Mouse (Mus musculus): ENCODE measurements around the gene Erp29.

The Erp29 gene

DNA sequence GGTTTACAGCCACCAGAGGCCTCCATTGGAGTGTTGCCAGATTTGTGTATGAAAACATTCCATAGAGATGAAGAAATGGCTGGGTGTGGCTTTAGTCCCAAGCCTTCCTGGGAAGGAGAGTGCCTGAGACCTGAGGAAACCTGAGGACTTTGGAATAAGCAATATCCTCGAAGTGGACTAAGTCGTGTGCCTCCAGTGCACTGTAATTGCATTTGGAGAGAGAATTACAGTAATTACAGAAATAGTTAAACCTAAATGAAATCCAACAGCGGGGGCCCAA, 2.1 kb upstream of the Erp29 start:
- CTCF ChIA-PET: interaction anchor here in 1 of 4 experiments (1.1 kb wide), 1 partner anchor 151 kb away, joined by 3 read pairs; no protein-coding TSS in a partner anchor
- POLR2A ChIA-PET: interaction anchor here in 2 of 4 experiments (0.6 to 6.1 kb wide), 6 partner anchors 8 to 186 kb away, joined by 3 to 46 read pairs (median 5); no protein-coding TSS in a partner anchor

DNA sequence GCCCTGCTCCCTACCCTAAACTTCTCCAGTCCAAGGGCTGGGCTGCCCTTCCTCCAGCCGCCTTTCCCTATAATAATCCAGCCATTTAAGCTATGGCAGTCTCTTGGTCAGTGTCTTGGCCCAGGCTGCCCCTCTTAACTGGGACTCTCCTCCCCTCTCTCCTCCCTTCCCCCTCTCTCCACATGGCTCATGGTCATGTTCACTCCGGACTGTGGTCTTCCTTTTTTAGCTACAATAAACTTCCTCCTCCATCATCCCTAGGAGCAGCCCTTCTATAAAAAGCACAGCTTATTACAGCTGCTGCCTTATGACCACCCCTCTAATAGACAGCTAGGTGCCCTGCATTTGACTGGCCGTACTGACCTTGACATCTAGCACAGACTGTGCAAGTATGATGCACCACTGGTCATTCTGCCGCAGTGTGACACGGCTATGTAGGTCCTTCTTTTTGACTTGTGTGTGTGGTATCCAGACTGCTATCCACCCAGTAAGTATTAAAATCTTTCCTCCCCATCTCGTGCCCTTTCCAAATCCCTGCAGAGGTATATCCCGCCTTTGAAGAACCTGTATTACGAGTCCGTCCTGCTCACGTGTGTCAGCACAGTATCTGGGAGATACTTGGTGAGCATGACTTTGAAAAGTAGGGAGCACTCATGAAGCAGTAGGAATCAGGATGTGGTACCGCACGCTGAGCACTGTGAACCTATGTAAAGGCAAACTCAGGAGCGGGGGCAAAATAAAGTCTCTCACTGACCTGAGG, 1.6 kb upstream of the Erp29 start:
- ChIA-PET CTCF (interaction anchor here in 1 of 4 experiments (1.1 to 2.0 kb wide), 2 partner anchors 24 to 152 kb away, joined by 3 to 4 read pairs; no protein-coding TSS in a partner anchor), POLR2A (interaction anchor here in 2 of 4 experiments (0.7 to 6.1 kb wide), 19 partner anchors 8 to 250 kb away, joined by 3 to 46 read pairs (median 4); partner anchors contain the start of genes Naa25 (in 1 of the 2) and Rpl6 (in 1 of the 2))

DNA sequence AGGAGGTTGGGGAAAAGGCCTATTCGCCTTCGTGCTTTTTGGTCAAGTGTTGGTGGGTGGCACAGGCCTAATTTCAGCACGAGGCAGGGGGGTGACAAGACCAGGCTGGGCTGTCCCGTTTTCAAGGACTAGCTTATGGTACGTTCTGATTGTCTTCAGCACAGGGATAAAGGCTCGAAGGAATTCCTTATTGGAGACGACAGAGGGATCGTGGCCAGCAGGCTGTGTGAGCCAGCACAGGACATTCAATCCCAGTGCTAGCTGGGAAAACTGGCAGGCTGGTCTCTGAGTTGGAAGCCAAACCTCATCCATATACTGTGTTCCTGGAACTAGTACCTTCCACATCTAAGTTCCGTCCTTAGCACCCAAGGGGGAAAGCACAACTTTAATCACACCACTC, 600 bp upstream of the Erp29 start:
- ChIA-PET POLR2A (interaction anchor here in 3 of 4 experiments (0.7 to 6.1 kb wide), 28 partner anchors 9 to 436 kb away, joined by 3 to 46 read pairs (median 4); partner anchors contain the start of genes Adam1b (in 1 of the 3) and Rpl6 (in 1 of the 3)), CTCF (interaction anchor here (0.6 to 2.0 kb wide), 6 partner anchors 10 to 691 kb away, joined by 3 to 4 read pairs (median 3); no protein-coding TSS in a partner anchor)

DNA sequence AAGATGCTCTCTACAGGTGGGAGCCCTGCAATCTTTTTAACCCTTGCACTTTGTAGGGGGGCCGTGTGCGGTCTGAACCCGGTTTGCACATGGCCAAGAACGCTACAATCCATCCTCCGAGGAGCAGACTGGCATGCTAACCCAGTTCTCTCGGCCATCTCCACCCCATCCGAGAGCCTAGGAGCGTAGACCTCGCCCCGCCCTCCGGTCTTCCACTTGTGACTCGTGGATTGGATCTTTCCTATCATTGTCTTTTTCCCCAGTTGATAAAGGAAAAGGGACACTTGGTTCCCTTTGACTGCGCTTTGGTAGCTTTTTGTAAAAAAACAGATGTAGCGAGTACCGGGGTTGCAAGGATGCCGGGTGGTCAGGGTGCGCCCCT, 671 bp downstream of the Erp29 start, which contains the start of gene Tmem116:
Tmem116 (plus strand) TSS at position 250 of the 382 bp plus-strand sequence.
- ChIA-PET CTCF (interaction anchor here in 2 of 4 experiments (1.5 to 2.0 kb wide), 2 partner anchors 26 to 154 kb away, joined by 3 to 4 read pairs; no protein-coding TSS in a partner anchor), POLR2A (interaction anchor here in 3 of 4 experiments (0.6 to 6.1 kb wide), 23 partner anchors 8 to 1235 kb away, joined by 3 to 46 read pairs (median 5); partner anchors contain the start of gene Naa25 (in 2 of the 3))

DNA sequence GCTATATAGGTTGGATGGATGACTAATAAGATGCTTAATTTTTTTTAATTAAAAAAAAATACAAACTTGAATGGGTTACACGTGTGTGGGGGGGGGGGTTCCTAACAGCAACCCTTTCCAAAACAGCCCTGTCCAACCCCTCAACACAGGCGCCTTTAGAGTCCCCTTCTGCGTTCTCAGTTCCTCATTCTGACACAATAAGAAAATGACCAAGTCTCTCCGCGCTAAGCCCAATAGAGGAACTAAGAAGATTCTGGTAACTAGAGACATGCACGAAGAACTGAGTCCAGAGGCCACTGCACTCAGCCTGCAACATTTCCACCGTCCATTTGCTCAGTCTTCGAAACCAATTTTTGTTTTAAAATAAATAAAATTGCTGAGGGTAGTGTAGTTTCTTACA, 1.1 kb downstream of the Erp29 start:
- ChIA-PET POLR2A (interaction anchor here in 3 of 4 experiments (0.6 to 35.4 kb wide), 13 partner anchors 10 to 1235 kb away, joined by 3 to 681 read pairs (median 7); partner anchors contain the start of genes Adam1b (in 1 of the 3) and Naa25 (in 1 of the 3)), CTCF (interaction anchor here in 3 of 4 experiments (0.6 to 1.2 kb wide), 7 partner anchors 12 to 82 kb away, joined by 3 to 5 read pairs (median 4); no protein-coding TSS in a partner anchor)

DNA sequence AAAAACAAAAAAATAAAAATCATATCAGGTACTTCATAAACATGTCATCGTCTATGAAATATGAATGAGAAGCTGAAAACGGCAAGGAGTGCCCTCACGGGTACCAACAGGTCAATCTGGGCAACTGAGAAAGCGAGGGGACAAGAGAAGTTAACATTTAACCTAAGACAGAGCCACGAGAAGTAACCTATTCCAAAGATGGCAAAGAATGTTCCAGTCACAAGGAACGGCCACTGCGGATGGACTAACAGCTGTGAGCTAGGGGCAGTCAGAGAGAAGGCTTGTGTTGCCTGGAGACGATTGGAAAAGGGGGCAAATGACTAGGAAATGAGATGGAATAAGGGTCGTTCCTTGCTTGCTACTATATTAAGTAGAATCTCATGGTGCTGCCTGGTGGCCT, 1.8 kb downstream of the Erp29 start:
- ChIA-PET CTCF (interaction anchor here (0.6 to 1.2 kb wide), 9 partner anchors 13 to 168 kb away, joined by 3 to 5 read pairs (median 4); no protein-coding TSS in a partner anchor), POLR2A (interaction anchor here in 3 of 4 experiments (0.7 to 35.4 kb wide), 6 partner anchors 22 to 487 kb away, joined by 3 to 681 read pairs (median 3); partner anchors contain the start of genes Adam1b (in 1 of the 3) and Naa25 (in 1 of the 3))

DNA sequence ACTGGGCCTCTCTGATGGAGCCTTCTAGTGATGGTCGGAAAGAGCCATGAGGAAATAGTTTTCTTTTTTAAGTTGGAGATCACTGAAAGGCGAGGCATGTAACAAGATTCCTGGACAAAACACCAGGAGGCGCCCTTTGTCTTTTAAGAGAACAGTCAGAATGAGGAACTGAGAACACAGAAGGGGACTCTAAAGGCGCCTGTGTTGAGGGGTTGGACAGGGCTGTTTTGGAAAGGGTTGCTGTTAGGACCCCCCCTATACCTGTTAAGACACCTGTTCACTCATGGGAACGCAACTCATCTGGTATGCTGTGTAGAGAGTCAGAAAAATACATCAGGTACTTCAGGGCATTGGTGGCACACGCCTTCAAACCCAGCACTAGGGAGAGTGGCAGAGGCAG, 2.3 kb downstream of the Erp29 start:
- POLR2A ChIA-PET: interaction anchor here in 2 of 4 experiments (0.7 to 35.4 kb wide), 6 partner anchors 19 to 488 kb away, joined by 3 to 681 read pairs (median 3); partner anchors contain the start of genes Adam1b (in 1 of the 2) and Naa25 (in 1 of the 2)

DNA sequence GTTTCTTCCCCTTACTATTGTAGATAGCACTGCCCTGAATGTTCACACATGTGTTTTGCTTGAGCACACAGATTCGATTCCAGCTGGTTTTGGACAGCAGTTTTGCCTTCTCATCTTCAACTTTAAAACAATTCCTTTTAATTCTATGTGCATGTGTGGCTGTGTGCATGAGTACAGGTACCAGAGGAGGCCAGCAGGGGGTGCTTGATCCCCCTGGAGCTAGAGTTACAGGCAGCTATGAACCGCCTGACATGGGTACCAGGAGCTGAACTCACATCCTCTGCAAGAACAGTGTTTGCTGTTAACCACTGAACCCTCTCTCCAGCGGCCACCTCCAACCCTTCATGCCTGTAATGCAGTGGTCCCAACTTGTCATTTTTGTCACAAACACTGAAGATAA, 3.9 kb downstream of the Erp29 start:
- POLR2A ChIA-PET: interaction anchor here in 3 of 4 experiments (0.5 to 35.4 kb wide), 22 partner anchors 8 to 240 kb away, joined by 3 to 681 read pairs (median 4); partner anchors contain the start of gene Naa25 (in 2 of the 3)

More for the DNA sequence above, 2.3 kb downstream of the Erp29 start:
- CTCF ChIA-PET: interaction anchor here in 3 of 4 experiments (0.7 to 2.1 kb wide), 4 partner anchors 13 to 108 kb away, joined by 3 to 11 read pairs (median 4); no protein-coding TSS in a partner anchor

DNA sequence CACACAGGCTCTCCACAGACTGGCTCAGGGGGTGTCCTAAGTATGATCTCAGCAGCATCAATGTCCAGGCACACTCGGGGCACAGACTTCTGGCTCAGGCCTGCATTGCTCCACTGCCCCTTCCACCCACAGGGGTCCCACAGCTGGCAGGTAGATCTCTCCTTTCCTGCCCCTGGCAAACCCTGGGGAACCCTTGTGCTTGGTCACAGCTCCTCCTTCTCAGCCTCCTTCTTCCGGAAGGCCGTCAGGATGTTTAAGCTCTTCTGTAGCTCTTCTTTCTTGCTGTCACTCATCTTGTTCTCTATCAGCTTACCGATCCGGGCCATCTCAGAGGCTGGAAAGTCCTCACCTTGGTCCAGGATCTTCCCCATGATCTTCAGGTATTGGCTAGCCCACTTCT, 7.4 kb downstream of the Erp29 start:
- ChIA-PET CTCF (interaction anchor here in 3 of 4 experiments (0.7 to 4.0 kb wide), 4 partner anchors 27 to 216 kb away, joined by 3 to 34 read pairs (median 8); no protein-coding TSS in a partner anchor), POLR2A (interaction anchor here in 3 of 4 experiments (0.5 to 35.4 kb wide), 13 partner anchors 9 to 893 kb away, joined by 3 to 681 read pairs (median 4); partner anchors contain the start of genes Hectd4 (in 1 of the 3) and Naa25 (in 1 of the 3))

More for the DNA sequence above, 3.9 kb downstream of the Erp29 start:
- CTCF ChIA-PET: interaction anchor here (0.5 to 4.0 kb wide), 25 partner anchors 10 to 1258 kb away, joined by 3 to 34 read pairs (median 4); partner anchors contain the start of genes Adam1b (in 1 of the 4) and Trafd1 (in 1 of the 4)

DNA sequence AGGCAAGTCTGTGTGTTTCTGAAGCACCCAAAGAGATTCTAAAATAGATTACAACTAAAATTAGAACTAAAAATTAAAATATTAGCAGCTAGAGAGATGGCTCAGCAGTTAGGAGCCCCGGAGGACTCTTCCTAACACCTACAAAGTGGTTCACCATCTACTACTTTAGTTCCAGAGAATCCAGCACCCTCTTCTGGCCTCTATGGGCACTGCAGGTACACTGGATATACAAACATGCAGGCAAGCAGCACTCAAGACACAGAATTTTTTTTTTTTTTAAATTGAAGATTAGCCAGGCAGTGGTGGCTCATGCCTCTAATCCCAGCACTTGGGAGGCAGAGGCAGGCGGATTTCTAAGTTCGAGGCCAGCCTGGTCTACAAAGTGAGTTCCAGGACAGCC, 8.8 kb downstream of the Erp29 start:
- ChIA-PET POLR2A (interaction anchor here (0.6 to 35.4 kb wide), 12 partner anchors 9 to 189 kb away, joined by 3 to 681 read pairs (median 4); partner anchors contain the start of genes Adam1b (in 1 of the 4), Erp29 (in 1 of the 4) and Naa25 (in 1 of the 4)), CTCF (interaction anchor here in 2 of 4 experiments (0.7 to 1.8 kb wide), 5 partner anchors 9 to 618 kb away, joined by 3 to 5 read pairs (median 3); partner anchors contain the start of genes Erp29 (in 1 of the 2) and Naa25 (in 1 of the 2))

DNA sequence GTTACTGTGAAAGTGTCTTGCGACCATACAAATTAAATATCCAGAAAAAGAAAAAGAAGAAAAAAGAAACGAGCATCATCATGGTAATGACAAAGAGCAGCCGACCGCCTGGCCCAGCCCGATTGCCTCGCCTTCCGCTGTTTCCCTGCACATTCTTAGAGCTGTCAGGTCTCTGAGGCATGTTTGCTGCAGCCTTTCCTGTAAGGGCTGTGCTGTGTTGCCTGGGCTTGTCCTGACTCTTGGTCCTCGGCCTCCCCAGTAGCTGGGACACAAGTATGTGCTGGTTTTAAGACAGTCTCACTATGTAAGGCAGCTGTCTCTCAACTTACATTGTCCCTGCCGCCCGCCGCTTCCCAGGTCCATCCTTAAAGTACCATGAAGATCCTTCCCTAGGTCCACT, 13.6 kb downstream of the Erp29 start:
- CTCF ChIA-PET: interaction anchor here in 3 of 4 experiments (0.7 to 3.1 kb wide), 7 partner anchors 9 to 206 kb away, joined by 3 to 12 read pairs (median 4); no protein-coding TSS in a partner anchor
- POLR2A ChIA-PET: interaction anchor here (0.5 to 35.4 kb wide), 28 partner anchors 7 to 238 kb away, joined by 3 to 681 read pairs (median 4); partner anchors contain the start of genes Naa25 (in 3 of the 4), Tmem116 (in 3 of the 4) and Erp29 (in 2 of the 4)

DNA sequence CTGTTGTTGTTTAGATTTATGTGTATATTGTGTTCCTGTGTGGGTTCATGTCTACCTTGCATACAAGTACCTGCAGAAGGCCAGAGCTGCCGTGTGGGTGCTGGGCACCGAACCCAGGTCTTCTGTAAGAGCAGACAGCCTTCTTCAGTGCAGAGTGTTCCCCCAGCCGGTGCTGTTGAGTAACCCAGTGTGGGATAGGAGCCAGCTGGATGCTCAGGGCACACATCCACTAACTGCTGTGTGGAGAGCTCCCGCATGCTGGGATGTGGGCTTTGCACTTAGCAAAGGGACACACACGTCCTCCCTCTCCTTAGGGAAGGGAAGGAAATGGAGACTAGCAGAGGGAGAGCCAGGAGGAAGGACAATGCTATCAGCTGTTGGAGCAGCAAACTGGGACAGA, 14.2 kb downstream of the Erp29 start:
- POLR2A ChIA-PET: interaction anchor here (0.5 to 35.4 kb wide), 22 partner anchors 8 to 234 kb away, joined by 3 to 681 read pairs (median 4); partner anchors contain the start of genes Erp29 (in 2 of the 4), Naa25 (in 2 of the 4), Tmem116 (in 2 of the 4) and Rpl6 (in 1 of the 4)
- CTCF ChIA-PET: interaction anchor here in 3 of 4 experiments (0.6 to 3.1 kb wide), 6 partner anchors 10 to 396 kb away, joined by 3 to 12 read pairs (median 4); no protein-coding TSS in a partner anchor

DNA sequence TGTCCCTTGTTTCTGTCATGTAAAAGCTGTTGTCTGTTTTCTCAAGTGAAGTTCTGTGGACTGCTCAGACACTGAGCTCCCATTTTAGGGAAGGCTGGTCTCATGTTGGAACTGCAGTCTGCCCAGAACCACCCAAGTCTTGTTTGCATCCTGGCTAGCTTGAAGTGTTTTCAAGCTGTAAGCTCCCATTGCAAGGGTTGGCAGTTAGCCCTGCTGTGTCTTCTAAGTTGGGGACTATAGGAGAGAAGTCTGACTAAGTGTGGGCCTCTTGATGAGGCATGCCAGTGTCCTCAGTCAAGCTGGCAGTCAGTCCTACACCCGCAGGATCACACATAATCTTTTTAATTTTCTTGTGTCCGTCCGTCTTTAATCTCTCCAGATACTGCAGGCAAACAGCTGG, 23.4 kb downstream of the Erp29 start:
- POLR2A ChIA-PET: interaction anchor here in 3 of 4 experiments (0.6 to 35.4 kb wide), 6 partner anchors 10 to 926 kb away, joined by 3 to 681 read pairs (median 10); partner anchors contain the start of gene Naa25 (in 1 of the 3)
- CTCF ChIA-PET: no interaction called here

DNA sequence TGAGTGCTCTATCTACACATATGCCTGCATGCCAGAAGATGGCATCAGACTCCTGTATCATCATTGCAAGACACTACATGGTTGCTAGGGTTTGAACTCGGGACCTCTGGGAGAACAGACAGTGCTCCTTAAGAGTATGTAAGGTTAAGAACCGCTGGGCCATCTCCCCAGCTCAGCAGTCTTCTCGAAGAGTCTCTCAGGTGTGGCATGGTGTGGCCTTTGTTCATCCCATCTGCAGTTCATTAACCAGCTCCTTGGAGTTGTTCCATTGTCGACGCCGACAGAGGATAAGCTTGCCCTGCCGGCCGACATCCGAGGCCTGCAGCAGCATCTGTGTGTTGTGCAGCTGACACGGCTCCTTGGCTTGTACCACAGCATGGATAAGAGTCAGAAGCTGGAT, 29.0 kb downstream of the Erp29 start:
- ChIA-PET POLR2A (interaction anchor here (0.6 to 35.4 kb wide), 16 partner anchors 8 to 338 kb away, joined by 3 to 681 read pairs (median 4); partner anchors contain the start of gene Naa25 (in 2 of the 4)), CTCF (interaction anchor here in 2 of 4 experiments (0.6 to 0.7 kb wide), 3 partner anchors 9 to 17 kb away, joined by 3 read pairs; no protein-coding TSS in a partner anchor)

DNA sequence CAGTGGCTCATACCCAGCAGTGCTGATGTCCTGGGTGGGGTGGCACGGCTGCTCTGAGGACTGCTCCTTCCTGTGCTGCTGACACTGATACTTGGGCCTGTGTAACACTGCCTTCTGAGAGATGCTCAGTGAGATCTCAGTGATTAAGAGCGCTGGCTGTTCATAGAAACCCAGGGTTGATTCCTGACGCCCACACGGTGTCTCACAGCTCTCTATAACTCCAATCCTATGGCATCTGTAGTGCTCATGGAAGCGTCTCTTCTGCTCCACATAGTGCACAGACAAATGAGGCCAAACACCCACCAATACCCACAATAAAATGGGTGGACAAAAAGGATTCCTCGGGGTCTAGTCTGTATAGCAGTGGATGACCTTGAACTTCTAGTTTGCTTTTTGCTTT, 29.5 kb downstream of the Erp29 start:
- CTCF ChIA-PET: interaction anchor here in 2 of 4 experiments (0.6 to 1.1 kb wide), 3 partner anchors 11 to 18 kb away, joined by 3 read pairs; no protein-coding TSS in a partner anchor
- POLR2A ChIA-PET: interaction anchor here in 2 of 4 experiments (0.8 to 35.4 kb wide), 11 partner anchors 9 to 32 kb away, joined by 3 to 681 read pairs (median 5); partner anchors contain the start of gene Naa25 (in 2 of the 2)

DNA sequence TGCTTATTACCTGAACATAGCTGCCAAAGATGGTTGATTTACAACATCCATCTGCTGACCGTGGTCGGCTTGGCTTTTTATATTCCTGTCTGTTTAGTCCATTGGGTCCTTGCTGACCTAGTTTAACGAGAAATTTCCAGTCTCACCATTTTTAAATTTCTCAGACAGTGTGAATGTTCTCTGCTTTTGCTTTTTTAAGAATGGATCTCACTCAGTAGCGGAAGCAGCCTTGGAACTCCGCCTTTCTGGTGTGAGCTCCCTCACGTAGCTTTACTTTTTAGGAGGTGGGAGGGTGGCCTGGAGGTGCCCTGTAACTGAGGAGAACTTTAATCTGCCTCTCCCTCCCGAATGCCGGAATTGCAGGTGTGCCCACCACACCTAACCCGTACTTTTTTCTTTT, 31.6 kb downstream of the Erp29 start:
- POLR2A ChIA-PET: interaction anchor here in 2 of 4 experiments (0.6 to 35.4 kb wide), 15 partner anchors 10 to 590 kb away, joined by 3 to 681 read pairs (median 5); partner anchors contain the start of genes Naa25 (in 2 of the 2), Sh2b3 (in 1 of the 2) and Trafd1 (in 1 of the 2)
- CTCF ChIA-PET: interaction anchor here in 1 of 4 experiments (0.7 kb wide), 1 partner anchor 9 kb away, joined by 3 read pairs; no protein-coding TSS in a partner anchor

DNA sequence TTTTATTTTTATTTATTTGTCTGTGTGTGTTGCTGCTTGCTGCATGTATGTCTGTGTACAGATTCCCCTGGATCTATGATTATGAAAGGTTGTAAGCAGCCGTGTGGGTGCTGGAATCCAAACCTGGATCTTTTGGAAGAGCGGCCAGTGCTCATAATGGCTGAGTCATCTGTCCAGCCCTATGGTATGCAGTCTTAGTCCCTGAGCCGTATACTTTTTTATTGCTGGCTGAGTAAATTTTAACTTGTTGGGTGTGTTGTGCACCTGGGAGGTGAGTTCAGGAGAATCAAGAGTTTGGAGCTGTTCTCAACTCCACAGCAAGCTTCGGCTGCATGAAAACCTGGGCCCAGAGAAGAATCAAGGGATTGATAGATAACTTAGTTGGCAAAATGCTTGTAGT, 41.3 kb downstream of the Erp29 start:
- ChIA-PET POLR2A (interaction anchor here in 3 of 4 experiments (0.5 to 22.7 kb wide), 10 partner anchors 8 to 200 kb away, joined by 3 to 681 read pairs (median 9); partner anchors contain the start of gene Naa25 (in 2 of the 3)), CTCF (interaction anchor here in 2 of 4 experiments (0.6 to 1.2 kb wide), 2 partner anchors 9 to 13 kb away, joined by 3 read pairs; no protein-coding TSS in a partner anchor)
